Mouse (Mus musculus) embryo, embryonic 11.5 days (tissue): ENCODE results near the gene Gm29735.
"Not testable (repeated sequence)": the region's sequence is repeated elsewhere in the genome, so short reads cannot be mapped to it uniquely, and the experiment has no call there.

Source experiments
- DNase-seq: peaks from one replicate; pipeline ENCODE4 v3.0.0-alpha.2; 2012; ENCODE audit warnings: low read depth, low spot score

Gene Gm29735

GRCm38 (mm10) chr7:142128843-142129242 lies 28.1 kb downstream of the Gm29735 start:
- no peak for DNase-seq

- not testable (repeated sequence) for DNase-seq
Observed at GRCm38 (mm10) chr7:142120629-142121028, 36.3 kb downstream of the Gm29735 start, which contains the start of gene Gm45618. TSS of gene Gm45618 (minus strand) at chr7:142120729.

GRCm38 (mm10) chr7:142119632-142120031 lies 37.3 kb downstream of the Gm29735 start:
- no peak for DNase-seq
